Mouse (Mus musculus): ENCODE measurements around the gene Dctn3.

Dctn3 gene

GRCm38 (mm10) chr4:41671963-41672480, 50.9 kb downstream of the Dctn3 start:
- DNase-seq (ENCODE audit: low read depth, low spot score), result no peak

GRCm38 (mm10) chr4:41671500-41671899, 51.5 kb downstream of the Dctn3 start:
- no peak for DNase-seq (ENCODE audit: low read depth, low spot score)

DNA sequence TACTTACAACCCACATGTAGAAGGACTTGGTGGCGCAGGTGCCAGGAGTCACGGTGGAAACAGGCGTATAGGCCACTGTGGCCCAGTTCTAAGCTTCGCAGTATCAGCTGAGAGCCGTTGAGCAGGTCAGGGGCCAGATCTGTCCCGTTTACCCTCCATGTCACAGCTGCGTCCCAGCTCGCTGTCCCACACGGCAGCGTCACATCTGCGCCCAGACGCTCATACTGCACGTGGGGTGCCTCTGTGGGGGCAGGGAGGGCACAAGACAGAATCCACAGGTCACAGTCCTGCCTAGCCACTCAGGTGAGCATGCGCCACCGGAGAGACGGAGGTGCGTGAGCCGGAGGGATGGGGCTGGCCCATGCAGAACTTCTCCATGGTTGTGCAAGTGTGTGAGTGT, 52.1 kb downstream of the Dctn3 start:
- DNase-seq (ENCODE audit: low read depth, low spot score), result no peak

DNA sequence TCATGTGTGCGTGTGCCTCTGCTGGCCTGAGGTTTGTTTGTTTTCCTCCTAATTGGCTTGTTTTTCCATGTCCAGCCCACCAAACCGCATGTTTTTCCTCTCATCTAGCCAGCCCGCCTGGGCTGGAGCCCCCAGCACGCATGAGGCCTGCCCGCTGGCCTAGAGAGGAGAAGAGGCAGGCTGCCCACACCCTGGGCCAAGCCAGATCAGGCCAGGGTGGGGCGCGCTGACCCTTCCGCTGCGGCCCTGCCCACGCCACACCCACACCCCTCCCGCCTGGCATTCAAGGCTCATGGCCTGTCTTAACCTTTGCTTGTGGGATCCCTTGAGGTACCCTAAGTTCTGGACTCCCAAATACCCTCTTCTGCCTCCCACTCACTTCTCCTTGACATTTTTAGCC, 56.3 kb downstream of the Dctn3 start:
- no peak for DNase-seq (ENCODE audit: low read depth, low spot score)

DNA sequence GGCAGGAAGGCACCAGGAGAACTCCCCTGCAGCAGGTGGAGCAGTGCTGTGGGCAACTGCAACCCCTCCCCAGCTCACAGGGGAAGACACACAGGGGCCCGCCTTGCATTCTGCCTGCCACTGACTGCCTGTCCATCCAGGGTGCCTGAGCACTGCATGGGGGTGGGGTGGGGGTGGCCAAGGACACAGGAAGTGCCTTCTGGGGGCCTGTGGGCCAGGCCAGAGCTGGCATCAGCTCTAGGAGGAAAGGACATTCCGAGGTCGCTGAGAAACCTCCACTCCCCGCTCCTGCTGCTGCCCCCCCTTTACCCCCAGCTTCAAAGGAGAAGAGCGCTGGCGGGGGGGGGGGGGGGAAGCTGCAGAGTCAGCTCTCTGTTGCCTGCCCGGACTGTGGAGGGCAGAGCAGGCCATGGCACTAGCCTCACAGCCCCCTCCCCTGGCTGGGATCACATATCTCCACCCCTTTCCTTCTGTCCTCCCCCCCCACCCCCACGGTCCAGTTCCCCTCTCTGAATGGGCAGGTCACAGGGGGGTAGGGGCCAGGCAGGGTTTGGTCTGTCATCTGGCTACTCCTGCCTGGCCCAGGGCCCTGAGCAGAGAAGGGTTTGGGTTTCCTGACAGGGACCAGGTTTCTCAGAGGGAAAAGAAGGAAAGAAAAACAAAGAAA, 57.8 kb downstream of the Dctn3 start:
- no peak for DNase-seq (ENCODE audit: low read depth, low spot score)
